Mouse (Mus musculus) kidney, postnatal 4 days (tissue): Measurements from ENCODE around the gene 1110017D15Rik.

ENCODE experiments used
- DNase-seq, 2 experiments: peaks; one replicate each; pipeline ENCODE4 v3.0.0; 2021; ENCODE audit warnings: mixed read lengths in 2 of 2

1110017D15Rik gene

DNA sequence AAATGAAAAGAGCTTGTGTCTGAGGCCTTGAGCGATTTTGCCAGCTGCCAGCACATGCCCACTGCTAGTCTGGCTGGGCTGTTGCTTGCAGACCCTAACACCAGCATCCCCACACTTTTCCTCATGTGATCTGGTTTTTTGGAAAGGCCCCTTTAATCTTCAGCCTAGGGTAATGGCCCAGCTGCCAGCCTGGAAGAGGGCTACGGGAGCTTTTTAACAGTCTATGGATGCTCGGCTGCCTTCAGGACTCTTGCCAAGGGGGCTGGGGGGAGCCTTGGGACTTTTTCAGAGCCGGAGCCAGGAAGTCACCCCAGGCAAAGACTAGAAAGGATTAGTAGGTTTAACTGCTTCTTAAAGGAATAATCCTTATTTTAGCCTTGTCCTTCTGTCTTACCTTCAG, 3.8 kb downstream of the 1110017D15Rik start:
- DNase-seq: no peak

DNA sequence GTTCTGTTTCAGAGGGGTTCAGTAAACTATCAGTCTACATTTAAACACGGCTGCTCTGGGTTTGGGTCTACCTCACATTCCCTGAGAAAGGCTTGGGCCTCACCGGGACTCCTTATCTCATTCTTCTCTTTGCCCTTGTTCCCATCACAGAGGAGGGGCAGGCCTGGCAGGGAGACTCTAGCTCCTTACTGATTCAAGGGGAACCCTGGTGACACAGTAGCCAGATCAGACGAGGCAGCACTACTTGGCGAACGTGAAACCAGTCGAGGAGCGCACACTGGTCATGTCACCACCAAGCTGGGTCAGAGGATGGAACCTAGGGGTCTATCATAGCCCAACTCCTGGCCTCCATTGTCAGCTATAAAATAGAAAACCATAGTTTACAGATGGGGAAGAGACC, 9.1 kb downstream of the 1110017D15Rik start:
- no peak for DNase-seq

DNA sequence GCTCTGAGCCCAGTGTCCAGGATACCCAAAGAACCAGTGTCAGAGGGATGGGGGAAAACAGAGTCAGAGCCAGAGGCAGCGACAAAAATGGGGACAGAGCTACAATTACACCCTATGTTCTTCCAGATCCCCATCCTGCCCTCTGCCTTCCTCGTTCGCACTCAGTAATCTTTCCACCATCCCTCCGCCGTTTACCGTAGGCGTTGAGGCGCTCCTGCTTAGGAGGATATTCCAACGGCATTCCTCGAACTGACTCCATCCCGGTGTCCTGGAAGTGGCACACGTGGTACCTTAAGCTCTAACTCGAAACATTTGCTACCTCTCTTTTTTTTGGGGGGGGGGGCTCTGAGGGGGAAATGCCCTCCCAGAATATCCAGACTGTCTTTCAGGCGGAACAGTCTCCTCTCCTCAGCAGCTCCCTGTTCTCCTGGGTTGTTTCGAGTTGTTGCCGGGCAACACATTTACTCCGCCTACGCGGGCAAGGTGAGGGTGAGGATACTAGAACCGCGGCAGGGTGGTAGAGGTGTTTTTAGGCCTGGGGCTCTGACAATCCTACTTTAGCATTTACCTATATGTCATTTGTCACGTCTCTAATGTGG, 9.7 kb downstream of the 1110017D15Rik start:
- DNase-seq: peak in 1 of 2 experiments; percentile 32

DNA sequence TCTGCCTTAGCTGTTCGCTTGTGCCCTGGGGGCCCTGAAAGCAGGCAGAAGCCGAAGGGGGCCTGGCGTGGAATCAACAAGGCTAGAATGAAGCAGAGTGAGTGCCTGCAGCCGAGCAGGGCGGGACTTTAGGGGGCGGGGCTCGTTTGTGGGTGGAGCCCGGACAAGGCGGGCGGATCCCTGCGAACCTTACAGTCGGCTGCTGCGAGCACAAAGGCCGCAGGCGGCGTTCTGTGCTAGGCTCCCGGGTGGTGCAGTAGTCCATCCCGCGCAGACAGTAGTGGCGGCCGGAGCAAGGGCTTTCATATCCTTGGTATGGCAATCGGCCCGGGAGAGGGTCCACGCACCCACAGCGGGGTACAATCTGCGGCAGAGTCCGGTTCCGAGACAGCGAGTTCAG, 10.2 kb downstream of the 1110017D15Rik start:
- peak; percentile 93 to 95 for DNase-seq

DNA sequence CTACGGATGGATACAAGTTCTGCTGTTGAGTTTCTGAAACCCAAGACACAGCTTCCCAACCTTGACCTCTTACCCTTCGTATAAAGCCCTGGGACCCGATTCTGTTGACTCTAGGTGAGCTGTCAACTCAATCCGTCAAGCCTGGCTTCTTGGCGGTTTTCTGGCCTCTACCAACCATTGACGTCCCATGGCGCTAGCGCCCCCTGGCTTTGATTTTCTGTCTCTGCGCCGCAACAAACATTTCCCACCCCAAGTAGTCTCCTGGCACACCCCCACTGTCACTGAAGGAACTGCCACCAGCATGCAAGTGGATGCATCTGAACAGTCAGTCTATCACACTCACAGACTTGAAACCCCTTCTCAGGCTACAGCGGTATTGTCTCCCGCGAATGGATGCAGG, 11.0 kb downstream of the 1110017D15Rik start:
- peak; percentile 73 to 83 for DNase-seq

DNA sequence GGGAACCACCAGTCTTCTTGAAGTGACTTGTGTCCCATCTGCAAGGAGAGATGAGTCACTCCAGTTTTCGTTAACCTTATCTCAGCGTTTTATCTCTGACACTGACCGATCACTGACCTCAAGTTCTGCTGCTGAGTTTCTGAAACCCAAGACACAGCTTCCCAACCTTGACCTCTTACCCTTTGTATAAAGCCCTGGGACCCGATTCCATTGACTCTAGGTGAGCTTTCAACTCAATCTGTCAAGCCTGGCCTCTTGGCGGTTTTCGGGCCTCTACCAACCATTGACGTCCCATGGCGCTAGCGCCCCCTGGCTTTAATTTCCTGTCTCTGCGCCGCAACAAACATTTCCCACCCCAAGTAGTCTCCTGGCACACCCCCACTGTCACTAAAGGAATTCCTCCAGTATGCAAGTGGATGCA, 12.0 kb downstream of the 1110017D15Rik start:
- peak; percentile 42 to 64 for DNase-seq

DNA sequence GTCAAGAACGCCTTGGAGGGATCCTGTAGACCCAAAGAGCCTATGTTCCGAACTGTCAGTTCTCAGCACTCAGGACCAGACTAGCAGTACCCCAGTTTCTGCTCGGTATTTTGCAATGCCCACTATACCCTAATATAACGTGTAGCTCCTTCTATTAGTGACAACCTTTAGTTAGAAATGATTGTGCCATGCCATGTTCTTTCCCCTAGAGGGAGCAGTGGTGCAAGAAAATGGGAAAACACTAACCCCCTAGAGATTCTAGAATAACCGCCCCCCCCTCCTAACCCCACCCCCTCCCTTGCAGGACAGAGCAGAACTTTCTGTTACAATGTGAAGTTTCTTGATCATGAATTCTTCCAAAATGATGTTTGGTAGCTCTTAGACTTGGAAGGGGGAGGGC, 12.8 kb downstream of the 1110017D15Rik start:
- DNase-seq: no peak

DNA sequence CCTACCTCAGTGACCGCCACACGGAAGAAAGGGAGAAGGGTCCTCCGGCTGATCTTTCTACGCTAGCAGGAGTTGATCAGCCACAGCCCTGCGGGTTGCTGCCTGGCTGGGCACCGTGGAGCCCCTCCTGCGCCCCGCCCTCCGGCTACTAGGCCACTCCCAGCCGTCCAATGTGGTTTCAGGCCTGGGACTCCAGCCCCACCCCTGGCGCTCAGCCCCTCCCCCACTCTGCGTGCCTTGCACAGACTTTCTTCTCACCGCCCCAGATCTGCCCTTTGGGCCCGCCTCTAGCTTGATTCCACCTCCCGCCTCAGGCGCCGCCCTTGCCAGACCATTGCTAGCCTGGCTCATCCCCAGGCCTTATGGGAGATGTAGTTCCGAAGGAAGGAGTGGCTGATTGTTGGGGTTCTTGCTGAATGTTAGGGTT, 14.1 kb downstream of the 1110017D15Rik start, which contains the start of gene AI464131:
AI464131 (minus strand) TSS at position 91 of the 427 bp plus-strand sequence.
- DNase-seq: peak; percentile 100

DNA sequence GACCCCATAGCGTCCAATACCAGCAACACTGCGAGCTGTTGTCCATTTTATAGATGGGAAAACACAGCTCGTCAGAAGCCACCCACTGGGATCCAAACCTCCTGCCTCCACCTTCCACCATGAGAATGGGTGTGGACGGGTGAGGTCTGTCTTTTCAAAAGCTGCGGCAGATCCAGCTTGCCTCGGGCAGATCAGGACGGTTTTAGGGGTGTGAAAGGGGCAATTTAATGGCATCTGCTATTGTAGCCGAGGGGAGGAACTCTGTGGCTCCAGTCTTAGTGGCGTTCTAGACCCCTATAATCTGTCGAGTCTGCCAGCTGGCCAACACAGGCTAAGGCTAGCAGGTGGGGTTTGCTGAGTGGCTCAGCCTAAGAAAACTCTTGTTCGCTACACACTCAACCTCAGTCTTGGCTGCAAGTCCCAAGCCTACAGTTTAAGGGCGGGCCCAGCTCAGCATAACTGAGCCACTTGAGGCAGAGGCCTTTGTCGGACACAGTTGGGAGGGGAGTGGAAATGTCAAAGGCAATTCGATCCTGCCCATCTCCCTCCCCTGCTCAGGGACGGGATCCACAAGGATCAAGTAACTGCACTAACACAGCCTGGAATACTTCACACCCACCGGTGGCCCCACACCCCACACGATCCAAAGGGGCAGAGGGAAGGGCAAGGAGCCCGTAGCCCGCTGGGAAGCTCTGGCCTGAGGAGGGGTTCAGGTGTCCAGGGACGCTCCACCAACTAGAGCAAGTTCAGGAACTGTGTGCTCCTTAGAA, 14.8 kb downstream of the 1110017D15Rik start:
- DNase-seq: no peak

DNA sequence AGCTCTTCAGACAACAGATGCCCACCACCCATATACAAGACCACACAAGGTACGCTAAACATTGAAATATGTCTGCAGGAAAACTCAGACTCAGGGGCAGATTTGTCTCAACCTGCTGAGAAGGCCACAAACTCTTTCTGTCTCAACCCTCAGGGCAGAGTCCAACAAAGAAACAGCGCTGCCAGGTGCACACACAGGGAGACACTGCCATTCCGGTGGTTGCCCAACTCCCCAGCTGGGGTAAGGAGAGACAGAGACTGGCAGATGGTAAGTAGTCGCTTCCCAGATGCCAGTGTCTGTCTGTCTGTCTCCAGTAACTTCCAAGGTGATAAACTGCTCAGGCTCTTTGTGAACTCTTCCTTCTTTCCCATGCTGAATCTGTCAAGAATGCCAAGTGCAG, 16.3 kb downstream of the 1110017D15Rik start:
- DNase-seq: no peak

DNA sequence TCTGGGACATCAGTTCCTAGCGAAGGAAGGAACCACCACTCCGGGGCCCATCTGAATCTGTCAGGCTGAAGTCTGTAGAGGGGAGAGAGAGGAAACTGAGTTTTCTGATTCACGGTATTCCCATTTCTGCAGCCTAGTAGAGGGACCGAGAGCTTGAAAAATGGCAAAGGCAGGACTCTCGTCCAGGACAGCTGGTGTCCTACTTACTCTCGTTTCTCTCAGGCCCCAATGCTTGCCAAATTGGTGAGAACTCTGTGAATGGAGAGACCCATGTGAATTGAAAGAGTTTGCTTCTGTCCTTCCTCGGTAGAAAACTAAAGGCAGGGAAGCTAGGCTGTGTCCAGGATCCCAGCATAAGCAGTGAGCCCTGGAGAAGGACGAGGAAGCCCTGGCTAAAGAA, 17.5 kb downstream of the 1110017D15Rik start:
- no peak for DNase-seq

DNA sequence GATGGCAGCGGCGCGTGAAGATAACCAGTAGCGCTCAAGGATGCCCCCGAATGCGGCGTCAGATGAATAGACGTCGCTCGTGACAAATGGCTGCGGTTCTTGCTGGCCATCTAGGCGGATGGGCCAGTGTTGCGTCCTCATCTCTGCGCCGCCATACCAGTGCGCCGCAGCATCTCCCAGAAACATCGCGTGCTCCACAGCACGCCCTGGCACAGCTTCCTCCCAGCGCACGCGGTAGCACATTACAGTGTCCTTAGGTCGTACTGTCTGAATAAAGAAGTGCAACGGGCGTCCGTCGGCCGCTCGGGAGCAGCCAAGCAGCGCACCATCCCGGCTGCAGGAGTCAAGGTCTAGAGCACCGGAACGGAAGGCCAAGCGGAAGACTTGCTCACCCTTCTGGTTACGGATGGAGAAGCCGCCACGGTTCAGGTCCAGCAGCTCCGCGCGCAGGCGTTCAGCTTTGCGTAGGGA, 18.2 kb downstream of the 1110017D15Rik start:
- peak; percentile 57 to 74 for DNase-seq

DNA sequence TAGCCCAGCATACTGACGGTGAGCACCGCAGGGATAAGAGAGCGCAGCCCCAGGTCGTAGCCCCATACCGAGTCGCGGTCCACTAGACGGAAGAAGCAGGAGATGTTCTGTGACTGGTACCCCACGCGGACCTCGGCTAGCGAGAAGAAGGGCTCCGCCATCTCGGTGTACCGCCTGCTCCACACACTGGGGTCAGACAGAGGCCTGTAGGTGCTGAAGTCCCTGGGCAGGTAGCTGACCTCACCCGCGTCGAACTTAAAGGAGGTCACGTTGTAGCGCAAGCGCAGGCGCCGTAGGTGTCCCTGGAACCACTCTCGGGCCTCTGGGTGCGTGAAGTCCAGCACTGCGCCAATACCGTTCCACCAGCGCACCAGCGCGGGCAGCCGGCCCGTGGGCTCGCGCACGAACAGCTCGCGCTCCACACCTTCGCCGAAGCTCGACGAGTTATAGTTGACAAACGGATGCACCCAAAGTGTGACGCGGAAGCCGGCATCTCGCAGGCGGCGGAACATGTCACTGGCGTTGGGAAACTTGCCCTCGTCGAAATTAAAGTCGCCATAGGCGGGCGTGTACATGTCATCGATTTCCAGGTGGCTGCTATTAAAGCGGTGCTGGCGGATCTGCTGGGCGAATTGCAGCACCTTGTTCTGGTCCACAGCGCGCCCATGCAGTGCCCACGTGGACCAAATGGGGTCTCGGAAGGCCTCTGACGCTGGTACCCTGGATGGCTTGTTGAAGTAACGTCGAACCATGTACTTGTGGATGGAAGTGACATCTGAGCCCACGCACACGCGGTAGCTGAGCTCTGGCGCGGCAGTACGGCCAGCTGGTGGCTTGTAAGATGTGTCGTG, 18.9 kb downstream of the 1110017D15Rik start:
- DNase-seq: no peak

DNA sequence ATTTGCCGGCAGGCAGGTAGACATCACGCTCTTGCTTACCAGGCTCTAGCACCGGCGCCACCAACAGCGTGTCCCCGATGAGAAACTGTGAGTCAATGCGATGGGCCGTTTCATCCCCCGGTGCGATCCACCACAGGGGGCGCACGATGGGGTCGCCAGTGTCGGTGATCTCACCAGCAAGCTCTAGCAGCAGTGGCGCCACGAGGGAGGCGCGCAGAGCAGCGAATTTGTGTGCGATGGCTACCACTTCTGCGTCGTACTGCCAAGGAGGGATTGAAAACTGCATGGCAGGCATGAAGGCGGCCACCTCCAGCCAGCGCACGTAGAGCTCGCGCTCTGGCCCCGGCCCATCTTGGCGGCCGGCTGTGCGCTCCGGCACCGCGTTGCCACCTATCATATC, 19.6 kb downstream of the 1110017D15Rik start:
- DNase-seq: peak; percentile 70 to 71

DNA sequence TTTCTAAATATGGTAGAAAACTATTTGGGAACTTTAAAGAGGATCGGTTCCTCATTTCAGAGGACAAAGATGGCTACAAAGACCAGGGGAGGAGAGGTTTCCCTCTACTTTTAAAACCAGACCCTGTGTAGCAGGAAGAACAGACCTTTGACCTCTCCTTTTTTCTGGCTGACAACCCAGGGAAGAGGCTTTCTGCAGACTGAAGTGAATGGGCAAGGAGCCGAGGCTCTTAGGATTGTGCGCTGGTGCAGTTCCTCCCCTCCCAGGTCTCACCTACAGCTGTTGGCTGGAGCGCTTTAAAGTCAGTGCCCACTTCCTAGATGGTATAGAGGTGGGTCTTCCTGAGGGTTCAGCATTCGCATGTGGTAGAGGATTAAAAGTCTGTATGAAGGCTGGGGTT, 20.1 kb downstream of the 1110017D15Rik start:
- DNase-seq: no peak

DNA sequence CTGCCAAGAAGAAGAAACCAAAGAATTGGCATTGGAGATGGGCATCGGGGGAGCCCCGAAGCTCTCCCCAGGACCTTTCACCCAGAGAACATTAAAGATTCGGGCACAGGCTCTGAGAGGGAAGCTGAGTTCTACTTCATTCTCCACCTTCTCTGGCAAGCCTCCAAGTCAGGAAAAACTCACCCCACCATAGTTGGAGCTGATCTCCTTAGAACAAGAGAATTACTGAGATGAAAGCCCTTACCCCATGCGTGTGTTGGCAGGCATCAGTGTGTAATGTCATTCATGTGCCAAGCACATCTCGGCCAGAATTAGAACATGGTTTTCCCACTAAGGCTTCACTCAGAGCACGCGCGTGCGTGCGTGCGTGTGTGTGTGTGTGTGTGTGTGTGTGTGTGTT, 21.3 kb downstream of the 1110017D15Rik start:
- no peak for DNase-seq

DNA sequence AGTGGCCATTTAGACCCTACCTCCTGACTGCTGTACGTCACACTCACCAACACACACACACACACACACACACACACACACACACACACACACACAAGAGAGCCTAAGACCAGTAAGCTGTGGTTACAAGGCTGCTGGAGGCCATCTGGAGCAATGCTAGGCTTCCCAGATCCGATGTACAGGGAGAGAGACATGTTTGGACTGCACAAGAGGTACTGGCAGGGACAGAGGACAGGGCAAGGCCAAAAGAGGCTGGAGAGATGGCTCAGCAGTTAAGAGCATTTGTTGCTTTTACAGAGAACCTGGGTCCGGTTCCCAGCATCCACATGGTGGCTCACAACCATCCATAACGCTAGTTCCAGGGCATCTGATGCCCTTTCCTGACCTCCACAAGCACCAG, 22.1 kb downstream of the 1110017D15Rik start:
- no peak for DNase-seq

DNA sequence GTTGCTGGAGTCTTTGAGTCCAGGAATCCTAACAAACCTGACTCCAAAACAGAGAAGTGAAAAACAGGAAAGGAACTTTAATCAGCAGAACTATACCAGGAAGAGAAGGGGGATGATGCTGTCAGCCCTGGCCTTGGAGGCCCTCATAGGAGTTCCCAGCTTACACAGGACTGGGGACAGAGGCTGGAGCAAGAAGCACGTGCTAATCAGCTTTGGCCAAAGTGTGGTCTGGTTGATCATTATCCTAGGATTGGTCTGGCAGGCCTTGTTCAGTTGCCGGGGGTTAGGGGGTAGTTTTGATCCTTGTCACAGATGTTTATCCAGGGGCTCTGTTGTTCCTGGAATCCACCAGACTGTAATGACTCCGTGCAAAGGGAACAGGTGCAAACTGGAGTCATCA, 22.8 kb downstream of the 1110017D15Rik start:
- peak in 1 of 2 experiments; percentile 40 for DNase-seq

DNA sequence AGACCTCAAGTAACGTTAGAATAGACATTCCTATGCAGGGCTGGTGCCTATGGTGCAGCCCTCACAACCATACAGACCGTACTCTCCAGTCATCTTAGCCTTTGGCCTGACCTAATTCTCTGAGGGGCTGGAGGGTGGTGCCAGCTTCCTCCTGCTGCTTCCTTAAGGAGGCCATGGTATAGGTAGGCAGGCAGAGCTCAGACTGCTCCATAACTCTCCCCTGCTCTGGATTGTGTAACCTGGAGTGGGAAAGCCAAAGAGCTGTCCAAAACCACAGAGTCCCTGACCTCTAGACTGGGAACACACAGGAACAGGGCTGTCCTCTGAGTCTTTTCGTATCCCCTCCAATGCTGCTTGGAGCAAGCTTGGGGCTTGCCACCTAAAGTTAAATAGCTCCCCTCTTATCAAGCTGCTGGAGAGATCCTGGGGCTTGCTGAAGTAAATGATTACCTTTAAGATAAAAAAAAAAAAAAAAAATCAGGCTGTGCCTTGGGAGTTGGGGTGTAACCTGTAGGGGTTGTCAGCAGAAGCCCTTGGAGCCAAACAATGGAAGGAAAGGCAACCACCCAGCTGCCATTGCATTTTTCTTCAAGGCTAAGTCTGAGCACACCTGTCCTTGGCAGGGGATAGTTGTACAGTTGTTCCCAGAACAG, 23.5 kb downstream of the 1110017D15Rik start:
- DNase-seq: no peak

DNA sequence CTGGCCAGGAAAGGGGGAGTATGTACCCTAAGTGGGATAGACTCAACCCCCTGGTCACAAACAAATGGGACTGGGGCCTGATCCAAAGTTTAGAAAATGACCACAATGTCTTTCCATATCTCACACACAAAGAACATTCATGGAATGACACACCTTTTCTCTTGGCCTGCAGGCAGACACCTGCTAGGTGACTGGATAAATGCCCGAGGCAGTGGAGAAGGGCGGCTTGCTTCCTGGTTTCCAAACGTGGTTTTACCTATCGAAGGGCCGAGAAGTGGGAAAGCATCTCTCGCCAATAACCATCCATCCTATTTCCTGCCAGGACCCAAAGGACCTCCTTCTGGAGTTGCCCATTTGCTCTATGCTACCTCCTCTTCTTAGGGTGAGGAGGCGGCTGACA, 24.2 kb downstream of the 1110017D15Rik start:
- no peak for DNase-seq

DNA sequence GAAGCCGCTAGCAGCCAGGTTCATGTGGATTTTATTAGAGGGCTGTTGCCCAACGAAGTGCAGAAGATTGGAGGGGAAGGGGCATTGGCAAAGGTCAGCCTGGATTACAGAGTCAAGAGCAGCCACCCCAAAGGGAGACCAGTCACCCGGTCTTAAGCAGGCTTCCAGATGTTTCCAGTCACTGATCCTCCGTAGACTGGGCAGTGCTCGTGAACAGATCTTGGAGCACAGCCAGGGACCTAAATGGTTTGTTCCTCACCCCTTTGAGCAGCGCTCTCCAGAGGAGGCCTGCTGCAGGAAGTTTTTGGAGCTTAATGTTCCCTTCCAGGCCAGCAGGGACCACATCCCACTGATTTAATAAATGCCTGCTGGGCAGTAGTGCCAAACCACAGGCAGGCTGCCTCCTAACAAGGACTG, 35.5 kb downstream of the 1110017D15Rik start:
- DNase-seq: peak; percentile 73 to 80

DNA sequence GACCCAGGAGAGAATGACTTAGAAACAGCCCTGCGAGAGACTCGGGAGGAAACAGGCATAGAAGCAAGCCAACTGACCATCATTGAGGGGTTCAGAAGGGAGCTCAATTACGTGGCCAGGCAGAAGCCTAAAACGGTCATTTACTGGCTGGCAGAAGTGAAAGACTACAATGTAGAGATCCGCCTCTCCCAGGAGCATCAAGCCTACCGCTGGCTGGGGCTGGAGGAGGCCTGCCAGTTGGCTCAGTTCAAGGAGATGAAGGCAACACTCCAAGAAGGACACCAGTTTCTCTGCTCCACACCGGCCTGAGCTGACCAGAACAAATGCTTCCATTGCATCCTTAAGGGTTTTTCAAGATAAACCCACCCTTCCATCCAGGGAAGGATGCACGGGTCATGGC, 36.9 kb downstream of the 1110017D15Rik start:
- no peak for DNase-seq

DNA sequence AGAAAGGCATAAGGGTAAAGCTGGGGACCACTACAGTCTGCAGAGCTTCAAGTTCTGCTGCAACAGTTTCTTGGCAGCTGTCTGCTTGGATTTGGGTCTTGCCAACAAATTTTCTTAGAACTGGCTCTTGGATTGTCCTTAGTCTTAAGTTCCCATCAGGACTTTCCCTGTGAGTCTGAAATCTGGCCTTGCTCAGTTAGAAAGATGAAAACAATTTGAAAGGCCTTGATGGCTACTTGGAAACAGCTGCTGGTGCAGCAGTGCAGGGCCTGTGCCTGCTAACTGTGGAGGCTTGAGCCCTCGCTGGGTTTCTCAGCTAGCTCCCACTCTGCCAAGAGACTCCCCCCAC, 37.7 kb downstream of the 1110017D15Rik start:
- DNase-seq: peak; percentile 51 to 58
